Mouse (Mus musculus) kidney, embryonic 15.5 days (tissue): Measurements from ENCODE around the gene Sel1l3. TPM values are rescaled to one million over a fixed set of nuclear protein-coding genes. Genes with fewer than 3 reads are reported as not detected.
A peak's percentile ranks its signal among the peaks of the same experiment; 100 is the strongest.

Experiments used
- ATAC-seq: fragments of 200-750 bp; cut with Nextera tagmentation; replicated peaks from 2 replicates; pipeline ENCODE4 v1.8.0; 2017; ENCODE audit warnings: moderate TSS enrichment; ENCODE audit not compliant: low FRiP score
- H3K27ac ChIP-seq: fragments of 300-500 bp; sonication (generic); 2 replicates; pipeline ENCODE4 v1.5.1; 2015; ENCODE audit warnings: mild to moderate bottlenecking, inconsistent platforms
- H3K27me3 ChIP-seq: fragments of 300-500 bp; sonication (generic); 2 replicates; pipeline ENCODE4 v1.6.1; 2015; ENCODE audit warnings: inconsistent platforms
- H3K36me3 ChIP-seq: fragments of 300-500 bp; sonication (generic); 2 replicates; pipeline ENCODE4 v1.6.1; 2015; ENCODE audit warnings: inconsistent platforms
- H3K4me1 ChIP-seq: fragments of 300-500 bp; sonication (generic); 2 replicates; pipeline ENCODE4 v1.6.1; 2015; ENCODE audit warnings: inconsistent platforms
- H3K4me2 ChIP-seq: fragments of 300-500 bp; sonication (generic); 2 replicates; pipeline ENCODE4 v1.6.1; 2015; ENCODE audit warnings: moderate library complexity, mild to moderate bottlenecking, inconsistent platforms
- H3K4me3 ChIP-seq: fragments of 300-500 bp; sonication (generic); replicated peaks from 2 replicates; pipeline ENCODE4 v1.5.1; 2015; ENCODE audit warnings: mild to moderate bottlenecking, inconsistent platforms
- H3K9ac ChIP-seq: fragments of 300-500 bp; sonication (generic); 2 replicates; pipeline ENCODE4 v1.6.1; 2015; ENCODE audit warnings: mild to moderate bottlenecking, inconsistent platforms
- H3K9me3 ChIP-seq: fragments of 300-500 bp; sonication (generic); replicated peaks from 2 replicates; pipeline ENCODE4 v1.6.1; 2016; ENCODE audit warnings: inconsistent platforms
- WGBS: fragments of 180-500 bp; shearing (Covaris S2); methylation state at CpG from one replicate; pipeline ENCODE4 v1.1.7; 2015; ENCODE audit warnings: mixed read lengths; 5-methylcytosine and 5-hydroxymethylcytosine counted together
- polyA plus RNA-seq: library from polyadenylated mRNA; unstranded; fragments of >200 nt; fragmentation: Nextera tagmentation; extraction: Ambion mirVana; gene quantifications from 2 replicates; pipeline ENCODE4 v1.2.1, GENCODE M21; 2015

Sel1l3 gene
- 19.0 and 20.1 TPM in 2 replicates for polyA plus RNA-seq

- no peaks in the 10 kb centered on the region for H3K9me3 ChIP-seq
- H3K27me3 ChIP-seq, result peaks cover 38% of the 10 kb centered on the region
- no peaks in the 10 kb centered on the region for H3K36me3 ChIP-seq
- H3K4me3 ChIP-seq, result peak within 1 kb of the TSS; percentile 74
- peaks cover 43% of the 10 kb centered on the region for H3K4me1 ChIP-seq
- H3K27ac ChIP-seq, result peak within 1 kb of the TSS; percentile 66
- 2% methylated on average over 28 of the region's 29 CpGs for WGBS
- peak; percentile 40; the same call in 1 of the 2 replicates for ATAC-seq
- H3K4me2 ChIP-seq, result peak within 1 kb of the TSS; percentile 97
- H3K9ac ChIP-seq, result peak within 1 kb of the TSS; percentile 71
These were observed at the start of gene Sel1l3 for GRCm38 (mm10) chr5:53213711-53214352. Sel1l3 (minus strand) TSS chr5:53213927.

- 54% methylated on average over 10 of the region's 10 CpGs for WGBS
- ATAC-seq, result no peak
These were observed 48.3 kb upstream of the Sel1l3 start for GRCm38 (mm10) chr5:53261999-53262398.

GRCm38 (mm10) chr5:53259894-53260293, 46.2 kb upstream of the Sel1l3 start:
- Histone ChIP-seq H3K9me3 (no peaks in the 10 kb centered on the region), H3K36me3 (no peaks in the 10 kb centered on the region), H3K4me2 (no peak overlapping the region), H3K4me3 (no peak overlapping the region), H3K4me1 (peaks cover 16% of the 10 kb centered on the region), H3K27ac (no peak overlapping the region), H3K9ac (no peak overlapping the region), H3K27me3 (peaks cover 12% of the 10 kb centered on the region)
- 39% methylated on average over 5 of the region's 5 CpGs for WGBS
- no peak for ATAC-seq

More at GRCm38 (mm10) chr5:53261999-53262398, 48.3 kb upstream of the Sel1l3 start:
- peaks cover 28% of the 10 kb centered on the region for H3K4me1 ChIP-seq
- H3K36me3 ChIP-seq, result no peaks in the 10 kb centered on the region
- no peak overlapping the region for H3K4me2 ChIP-seq
- H3K4me3 ChIP-seq, result no peak overlapping the region
- no peaks in the 10 kb centered on the region for H3K9me3 ChIP-seq
- H3K27me3 ChIP-seq, result peaks cover 7% of the 10 kb centered on the region
- no peak overlapping the region for H3K27ac ChIP-seq
- H3K9ac ChIP-seq, result no peak overlapping the region

GRCm38 (mm10) chr5:53258038-53258786, 44.5 kb upstream of the Sel1l3 start:
- Histone ChIP-seq H3K9me3 (no peaks in the 10 kb centered on the region), H3K27me3 (peaks cover 12% of the 10 kb centered on the region), H3K27ac (no peak overlapping the region), H3K4me3 (peak overlapping the region; percentile 43), H3K4me1 (peaks cover 16% of the 10 kb centered on the region), H3K4me2 (peak overlapping the region; percentile 75), H3K36me3 (no peaks in the 10 kb centered on the region), H3K9ac (peak overlapping the region; percentile 40)
- peak; percentile 60; the same call in 1 of the 2 replicates for ATAC-seq
- WGBS, result 3% methylated on average over 29 of the region's 29 CpGs

GRCm38 (mm10) chr5:53254821-53255220, 41.1 kb upstream of the Sel1l3 start:
- H3K36me3 ChIP-seq, result no peaks in the 10 kb centered on the region
- no peak overlapping the region for H3K4me2 ChIP-seq
- no peak overlapping the region for H3K9ac ChIP-seq
- H3K4me3 ChIP-seq, result no peak overlapping the region
- peaks cover 16% of the 10 kb centered on the region for H3K4me1 ChIP-seq
- peaks cover 12% of the 10 kb centered on the region for H3K27me3 ChIP-seq
- H3K27ac ChIP-seq, result no peak overlapping the region
- WGBS, result 79% methylated on average over 3 of the region's 3 CpGs
- no peak for ATAC-seq
- no peaks in the 10 kb centered on the region for H3K9me3 ChIP-seq

GRCm38 (mm10) chr5:53254154-53254553, 40.4 kb upstream of the Sel1l3 start:
- no peaks in the 10 kb centered on the region for H3K36me3 ChIP-seq
- no peaks in the 10 kb centered on the region for H3K9me3 ChIP-seq
- no peak overlapping the region for H3K9ac ChIP-seq
- no peak for ATAC-seq
- peaks cover 19% of the 10 kb centered on the region for H3K4me1 ChIP-seq
- peaks cover 12% of the 10 kb centered on the region for H3K27me3 ChIP-seq
- H3K4me2 ChIP-seq, result no peak overlapping the region
- H3K27ac ChIP-seq, result no peak overlapping the region
- H3K4me3 ChIP-seq, result no peak overlapping the region
- 88% methylated on average over 5 of the region's 5 CpGs for WGBS

- Histone ChIP-seq H3K36me3 (no peaks in the 10 kb centered on the region), H3K4me1 (peaks cover 20% of the 10 kb centered on the region; the same call in 1 of the 2 replicates), H3K27ac (0 out of 2 replicates have a peak overlapping the region, but pooled peaks have one; percentile 20), H3K9ac (no peak overlapping the region), H3K27me3 (no peaks in the 10 kb centered on the region), H3K9me3 (no peaks in the 10 kb centered on the region), H3K4me2 (no peak overlapping the region), H3K4me3 (no peak overlapping the region)
- WGBS, result 44% methylated on average over 4 of the region's 4 CpGs
- peak; percentile 90 for ATAC-seq
These were observed 35.8 kb upstream of the Sel1l3 start for GRCm38 (mm10) chr5:53249431-53250061.

GRCm38 (mm10) chr5:53248499-53248898, 34.8 kb upstream of the Sel1l3 start:
- Histone ChIP-seq H3K27me3 (no peaks in the 10 kb centered on the region), H3K4me2 (no peak overlapping the region), H3K4me3 (no peak overlapping the region), H3K4me1 (peaks cover 27% of the 10 kb centered on the region; the same call in 1 of the 2 replicates), H3K36me3 (no peaks in the 10 kb centered on the region), H3K9me3 (no peaks in the 10 kb centered on the region), H3K27ac (no peak overlapping the region), H3K9ac (no peak overlapping the region)
- no peak for ATAC-seq
- 57% methylated on average over 11 of the region's 11 CpGs for WGBS

GRCm38 (mm10) chr5:53243933-53244332, 30.2 kb upstream of the Sel1l3 start:
- Histone ChIP-seq H3K9ac (no peak overlapping the region), H3K27ac (no peak overlapping the region), H3K9me3 (no peaks in the 10 kb centered on the region), H3K4me3 (no peak overlapping the region), H3K27me3 (no peaks in the 10 kb centered on the region), H3K36me3 (no peaks in the 10 kb centered on the region), H3K4me2 (no peak overlapping the region), H3K4me1 (peaks cover 32% of the 10 kb centered on the region)
- 35% methylated on average over 10 of the region's 10 CpGs for WGBS
- ATAC-seq, result no peak

- Histone ChIP-seq H3K9ac (no peak overlapping the region), H3K9me3 (no peaks in the 10 kb centered on the region), H3K27ac (no peak overlapping the region), H3K4me3 (no peak overlapping the region), H3K27me3 (no peaks in the 10 kb centered on the region), H3K4me2 (no peak overlapping the region), H3K36me3 (no peaks in the 10 kb centered on the region), H3K4me1 (peaks cover 26% of the 10 kb centered on the region)
- 87% methylated on average over 7 of the region's 7 CpGs for whole genome bisulfite sequencing
- no peak for ATAC-seq
These were observed 29.3 kb upstream of the Sel1l3 start for GRCm38 (mm10) chr5:53242865-53243499.

- no peak overlapping the region for H3K27ac ChIP-seq
- H3K36me3 ChIP-seq, result no peaks in the 10 kb centered on the region
- no peaks in the 10 kb centered on the region for H3K9me3 ChIP-seq
- no peak overlapping the region for H3K9ac ChIP-seq
- ATAC-seq, result no peak
- no peaks in the 10 kb centered on the region for H3K27me3 ChIP-seq
- 77% methylated on average over 5 of the region's 5 CpGs for WGBS
- H3K4me2 ChIP-seq, result no peak overlapping the region
- no peak overlapping the region for H3K4me3 ChIP-seq
- peaks cover 22% of the 10 kb centered on the region for H3K4me1 ChIP-seq
These were observed 28.2 kb upstream of the Sel1l3 start for GRCm38 (mm10) chr5:53241963-53242362.
